17 mouse cellular contexts compared by ENCODE assay signal in genomic region chr12:105012314-105012713, GRCm38 (mm10). TPM values are rescaled to one million over a fixed set of nuclear protein-coding genes. Genes with fewer than 3 reads are reported as not detected.
DNase-seq lines count a peak whose midpoint lies in the region; ATAC-seq and TF ChIP-seq lines count a peak whose summit lies in the region.
"Had no signal": no experiment of that assay in that cellular context is flagged by ENCODE, and none has a peak within 500 bp of the region (broad histone marks: within the 10 kb centered on the region; RNA-seq: fewer than 3 reads in every experiment).

No protein-coding gene starts in this region.

- H3K27me3 ChIP-seq in intestine, postnatal 0 days (replicated peaks; ENCODE audit: control insufficient read depth, insufficient read depth, low read length) = peaks cover 5% of the 10 kb centered on the region; the same call in 1 of the 2 replicates
- peaks cover 7% of the 10 kb centered on the region; the same call in 1 of the 2 replicates for H3K27me3 ChIP-seq in intestine, embryonic 16.5 days (replicated peaks; ENCODE audit: control insufficient read depth, insufficient read depth, low read length)
- no peaks in the 10 kb centered on the region for H3K27me3 ChIP-seq in MEL (ENCODE audit: control insufficient read depth in 1 of 2, insufficient read depth in 2 of 2, low read length in 2 of 2)
- H3K27me3 ChIP-seq in liver, embryonic 13.5 days = no peaks in the 10 kb centered on the region
- H3K27me3 ChIP-seq: Patski had no signal

- TF ChIP-seq RAD21 in MEL (IDR thresholded peaks at IDR 0.05; ENCODE audit: low read depth, low read length) = no peak

- H3K9ac ChIP-seq in intestine, postnatal 0 days (ENCODE audit: low read depth, low read length) = no peak overlapping the region
- no peak overlapping the region for H3K9ac ChIP-seq in intestine, embryonic 16.5 days (ENCODE audit: low read depth, low read length)
- H3K9ac ChIP-seq in MEL (ENCODE audit: control insufficient read depth, low read depth, low read length, poor library complexity, severe bottlenecking) = peak overlapping the region; percentile 55
- 0 out of 2 replicates have a peak overlapping the region, but pooled peaks have one; percentile 84 for H3K9ac ChIP-seq in liver, embryonic 13.5 days
- H3K9ac ChIP-seq: forebrain, embryonic 15.5 days; limb, embryonic 13.5 days; neural tube, embryonic 13.5 days had no signal

- 91% methylated on average over 4 of the region's 4 CpGs for WGBS in intestine, postnatal 0 days
- 89% methylated on average over 4 of the region's 4 CpGs for WGBS in intestine, embryonic 16.5 days
- WGBS in liver, embryonic 13.5 days (ENCODE audit: insufficient replicate concordance) = 51% methylated on average over 4 of the region's 4 CpGs

- no peak overlapping the region for H3K4me2 ChIP-seq in intestine, postnatal 0 days (replicated peaks; ENCODE audit: low read depth)
- H3K4me2 ChIP-seq in intestine, embryonic 16.5 days (ENCODE audit: low read depth, low read length) = no peak overlapping the region
- H3K4me2 ChIP-seq in liver, embryonic 13.5 days = no peak overlapping the region
- H3K4me2 ChIP-seq: forebrain, embryonic 15.5 days had no signal

- DNase-seq in MEL (ENCODE audit: low read depth, low spot score) = peak; percentile 38
- no peak for DNase-seq in liver, embryonic 13.5 days
- DNase-seq in naive thymus-derived CD4-positive, alpha-beta T cell, adult 2 months (ENCODE audit: low read depth) = peak; percentile 19
- no peak for DNase-seq in T-cell, adult 2 months (ENCODE audit: low spot score)
- no peak for DNase-seq in left cerebral cortex, postnatal 25 days (ENCODE audit: low spot score in 2 of 2)
- DNase-seq: cerebellum, adult 2 months; cerebellum, postnatal 36 days had no signal

- no peaks in the 10 kb centered on the region for H3K36me3 ChIP-seq in intestine, postnatal 0 days (ENCODE audit: control insufficient read depth, insufficient read depth)
- no peaks in the 10 kb centered on the region for H3K36me3 ChIP-seq in intestine, embryonic 16.5 days (ENCODE audit: control insufficient read depth, insufficient read depth, low read length)
- peaks cover 0 to 24% of the 10 kb centered on the region in 2 experiments; a peak in 2 of 4 replicates for H3K36me3 ChIP-seq in MEL (ENCODE audit: control insufficient read depth in 1 of 2, insufficient read depth in 2 of 2, low read length in 2 of 2)
- H3K36me3 ChIP-seq in liver, embryonic 13.5 days = no peaks in the 10 kb centered on the region
- H3K36me3 ChIP-seq: forebrain, embryonic 15.5 days; heart, embryonic 10.5 days; hindbrain, embryonic 10.5 days; limb, embryonic 13.5 days; midbrain, embryonic 10.5 days; neural tube, embryonic 13.5 days had no signal

- no peak overlapping the region for H3K27ac ChIP-seq in intestine, postnatal 0 days (ENCODE audit: low read depth, low read length)
- H3K27ac ChIP-seq in intestine, embryonic 16.5 days (ENCODE audit: low read length) = no peak overlapping the region
- peak overlapping the region; percentile 78 for H3K27ac ChIP-seq in MEL (ENCODE audit: control insufficient read depth, low read depth, low read length)
- peak overlapping the region; percentile 96 for H3K27ac ChIP-seq in liver, embryonic 13.5 days
- H3K27ac ChIP-seq: forebrain, embryonic 15.5 days; hindbrain, embryonic 10.5 days; hindbrain, postnatal 0 days; midbrain, embryonic 10.5 days; neural tube, embryonic 13.5 days had no signal

- TF ChIP-seq POLR2A in MEL (IDR thresholded peaks at IDR 0.05; ENCODE audit: control insufficient read depth in 1 of 2, insufficient read depth in 1 of 2, low read depth in 1 of 2, low read length in 2 of 2, poor library complexity in 1 of 2) = no peak

- H3K9me3 ChIP-seq in intestine, postnatal 0 days (ENCODE audit: control insufficient read depth) = no peaks in the 10 kb centered on the region
- no peaks in the 10 kb centered on the region for H3K9me3 ChIP-seq in intestine, embryonic 16.5 days (ENCODE audit: control insufficient read depth, low read length)
- H3K9me3 ChIP-seq in MEL (replicated peaks; ENCODE audit: insufficient read depth, low read length) = no peaks in the 10 kb centered on the region
- H3K9me3 ChIP-seq in liver, embryonic 13.5 days (replicated peaks) = no peaks in the 10 kb centered on the region
- H3K9me3 ChIP-seq: forebrain, embryonic 15.5 days; heart, embryonic 10.5 days; hindbrain, embryonic 10.5 days; limb, embryonic 13.5 days; midbrain, embryonic 10.5 days; neural tube, embryonic 13.5 days had no signal

- TF ChIP-seq CTCF in intestine, postnatal 0 days (IDR thresholded peaks at IDR 0.05; ENCODE audit: low read depth) = 0 out of 2 replicates have a peak, but pooled peaks have one; percentile 7
- no peak for TF ChIP-seq CTCF in MEL (IDR thresholded peaks at IDR 0.05 in 2 of 3, conservative IDR thresholded peaks at IDR 0.05 in 1 of 3; ENCODE audit: control insufficient read depth in 1 of 3, insufficient read depth in 1 of 3, low read depth in 2 of 3, low read length in 3 of 3, poor library complexity in 1 of 3, severe bottlenecking in 1 of 3)

- H3K4me3 ChIP-seq in intestine, postnatal 0 days (ENCODE audit: low read depth, low read length) = no peak overlapping the region
- H3K4me3 ChIP-seq in intestine, embryonic 16.5 days (ENCODE audit: low read length) = no peak overlapping the region
- H3K4me3 ChIP-seq in MEL (ENCODE audit: control insufficient read depth in 1 of 2, insufficient read depth in 1 of 2, low read depth in 2 of 2, low read length in 2 of 2) = no peak overlapping the region; a peak in 1 of 4 replicates
- H3K4me3 ChIP-seq in liver, embryonic 13.5 days (replicated peaks) = no peak overlapping the region
- H3K4me3 ChIP-seq: forebrain, embryonic 15.5 days; hindbrain, embryonic 10.5 days; midbrain, embryonic 10.5 days; neural tube, embryonic 13.5 days had no signal

- peaks cover 16% of the 10 kb centered on the region for H3K79me2 ChIP-seq in MEL (ENCODE audit: control insufficient read depth, insufficient read depth, low read length, poor library complexity)

- intact Hi-C loops in left cerebral cortex, postnatal 25 days (cut with DNase I) = no loop called here

- ATAC-seq in intestine, postnatal 0 days = no peak
- ATAC-seq in intestine, embryonic 16.5 days = no peak
- no peak for ATAC-seq in liver, embryonic 13.5 days (ENCODE audit: low read depth)
- ATAC-seq: forebrain, embryonic 15.5 days; hindbrain, postnatal 0 days; Patski had no signal

- 0 out of 2 replicates have a peak, but pooled peaks cover 8% of the 10 kb centered on the region for H3K4me1 ChIP-seq in intestine, postnatal 0 days (replicated peaks; ENCODE audit: control insufficient read depth, insufficient read depth, low read length)
- H3K4me1 ChIP-seq in intestine, embryonic 16.5 days (ENCODE audit: control insufficient read depth, insufficient read depth, low read length) = peaks cover 11% of the 10 kb centered on the region
- H3K4me1 ChIP-seq in MEL (ENCODE audit: control insufficient read depth in 1 of 2, insufficient read depth in 2 of 2, low read length in 2 of 2) = peaks cover 11 to 49% of the 10 kb centered on the region in 2 experiments
- H3K4me1 ChIP-seq in liver, embryonic 13.5 days (replicated peaks) = peaks cover 91% of the 10 kb centered on the region

- no peak for TF ChIP-seq EP300 in MEL (IDR thresholded peaks at IDR 0.05; ENCODE audit: low read depth in 1 of 2, low read length in 2 of 2)

TF ChIP-seq in MEL, 35 proteins besides CTCF, POLR2A, EP300 and RAD21:
- TF ChIP-seq GATA1 (IDR thresholded peaks at IDR 0.05; ENCODE audit: low read depth, low read length) = no peak
- TF ChIP-seq ZNF384 (IDR thresholded peaks at IDR 0.05; ENCODE audit: low read depth, low read length) = no peak
- TF ChIP-seq MYB (IDR thresholded peaks at IDR 0.05; ENCODE audit: low read depth, low read length) = no peak
- TF ChIP-seq RCOR1 (IDR thresholded peaks at IDR 0.05; ENCODE audit: low read depth, low read length) = no peak
- no peak for TF ChIP-seq NRF1 (IDR thresholded peaks at IDR 0.05; ENCODE audit: insufficient read depth, low read depth, low read length, poor library complexity, severe bottlenecking)
- TF ChIP-seq ELF1 (IDR thresholded peaks at IDR 0.05; ENCODE audit: low read depth, low read length) = no peak
- TF ChIP-seq ZC3H11A (IDR thresholded peaks at IDR 0.05; ENCODE audit: low read depth, low read length) = no peak
- no peak for TF ChIP-seq MAZ (IDR thresholded peaks at IDR 0.05; ENCODE audit: low read depth, low read length)
- TF ChIP-seq NELFE (IDR thresholded peaks at IDR 0.05; ENCODE audit: low read depth, low read length) = no peak
- TF ChIP-seq HCFC1 (IDR thresholded peaks at IDR 0.05; ENCODE audit: low read depth, low read length) = no peak
- no peak for TF ChIP-seq TAL1 (IDR thresholded peaks at IDR 0.05; ENCODE audit: low read length)
- TF ChIP-seq KAT2A (conservative IDR thresholded peaks at IDR 0.05; ENCODE audit: low read depth, low read length) = no peak
- no peak for TF ChIP-seq MAX (IDR thresholded peaks at IDR 0.05; ENCODE audit: low read length)
- TF ChIP-seq ZKSCAN1 (IDR thresholded peaks at IDR 0.05; ENCODE audit: low read depth, low read length) = no peak
- no peak for TF ChIP-seq ZMIZ1 (IDR thresholded peaks at IDR 0.05; ENCODE audit: low read depth, low read length)
- TF ChIP-seq MAFK (IDR thresholded peaks at IDR 0.05; ENCODE audit: borderline replicate concordance, low read depth, low read length) = no peak
- no peak for TF ChIP-seq USF1 (IDR thresholded peaks at IDR 0.05; ENCODE audit: low read depth, low read length)

RNA-seq across cellular contexts. Expression of gene Syne3, which starts 2.7 kb away (rescaled TPM):
- polyA plus RNA-seq in intestine, postnatal 0 days (2015; fragmentation: Nextera tagmentation; extraction: Ambion mirVana) = 1.6 and 1.8 TPM in 2 replicates
- polyA plus RNA-seq in intestine, embryonic 16.5 days (2015; fragmentation: Nextera tagmentation; extraction: Ambion mirVana) = 0.51 and 0.66 TPM in 2 replicates
- 4.9 and 7.9 TPM in 2 replicates for total RNA-seq in MEL (2012; rRNA removed)
- polyA plus RNA-seq in MEL (2012; ENCODE audit: insufficient read depth in 1 of 2, insufficient read length in 2 of 2, low read depth in 1 of 2, low replicate concordance in 2 of 2, missing spikeins in 1 of 2) = 10 to 100 TPM in 1 of 2 experiments, not detected in 1; 10.7 TPM
- polyA plus RNA-seq in liver, embryonic 13.5 days (2015; fragmentation: Nextera tagmentation; extraction: Ambion mirVana) = 2.0 TPM in 2 replicates
- total RNA-seq in left cerebral cortex, postnatal 25 days (2021) = 1 to 10 TPM in 1 of 2 experiments, under 1 TPM in 1; 0.98 to 1.3 TPM

RNA-seq across cellular contexts. Expression of gene Glrx5, which starts 20.2 kb away (rescaled TPM):
- polyA plus RNA-seq in intestine, postnatal 0 days (2015; fragmentation: Nextera tagmentation; extraction: Ambion mirVana) = 209 TPM in 2 replicates
- 185 and 199 TPM in 2 replicates for polyA plus RNA-seq in intestine, embryonic 16.5 days (2015; fragmentation: Nextera tagmentation; extraction: Ambion mirVana)
- total RNA-seq in MEL (2012; rRNA removed) = 95.8 and 108 TPM in 2 replicates
- 100 to 1,000 TPM in 1 of 2 experiments, not detected in 1; 291 TPM for polyA plus RNA-seq in MEL (2012; ENCODE audit: insufficient read depth in 1 of 2, insufficient read length in 2 of 2, low read depth in 1 of 2, low replicate concordance in 2 of 2, missing spikeins in 1 of 2)
- polyA plus RNA-seq in liver, embryonic 13.5 days (2015; fragmentation: Nextera tagmentation; extraction: Ambion mirVana) = 591 and 653 TPM in 2 replicates
- 10 to 100 TPM; 50.8 to 53.6 TPM for total RNA-seq in left cerebral cortex, postnatal 25 days (2021)

Comparison
In these comparisons a context has a peak if more than half of its experiments do, and no peak if none do; other contexts are left out.
1. H3K27ac ChIP-seq: peak in MEL (single experiment) and liver, embryonic 13.5 days (single experiment); none in intestine, postnatal 0 days (single experiment) and intestine, embryonic 16.5 days (single experiment).
2. H3K9ac ChIP-seq: peak in MEL (single experiment) and liver, embryonic 13.5 days (single experiment); none in intestine, postnatal 0 days (single experiment) and intestine, embryonic 16.5 days (single experiment).
3. DNase-seq: peak in MEL (single experiment) and naive thymus-derived CD4-positive, alpha-beta T cell, adult 2 months (single experiment); none in liver, embryonic 13.5 days (single experiment), T-cell, adult 2 months (single experiment) and left cerebral cortex, postnatal 25 days (0 of 2).